Mouse (Mus musculus) frontal cortex, adult 2 months (tissue): Measurements from ENCODE around the gene F830045P16Rik. TPM values are rescaled to one million over a fixed set of nuclear protein-coding genes. Genes with fewer than 3 reads are reported as not detected.
"Not testable (repeated sequence)": the region's sequence is repeated elsewhere in the genome, so short reads cannot be mapped to it uniquely, and the experiment has no call there.

Experiments
- DNase-seq, 2 experiments: peaks; one replicate each; pipeline ENCODE4 v3.0.0; 2022; ENCODE audit warnings: low spot score in 1 of 2; ENCODE audit errors: extremely low spot score in 1 of 2
- polyA plus RNA-seq: library from polyadenylated mRNA; depleted of rRNA; stranded (reverse); fragments of >200 nt; gene quantifications from 2 replicates; pipeline ENCODE4 v1.2.3, GENCODE M21; 2012; rRNA removed

Gene F830045P16Rik
- polyA plus RNA-seq, 1 experiment, result 0.14 TPM

- DNase-seq, result not testable (repeated sequence)
Observed at GRCm38 (mm10) chr2:129512147-129512546, 24.3 kb downstream of the F830045P16Rik start.

GRCm38 (mm10) chr2:129502641-129503040 lies 33.8 kb downstream of the F830045P16Rik start:
- peak; percentile 51 to 84 for DNase-seq

GRCm38 (mm10) chr2:129489496-129490285 lies 46.7 kb downstream of the F830045P16Rik start:
- DNase-seq, result no peak

- DNase-seq, result no peak
Observed at GRCm38 (mm10) chr2:129483150-129483549, 53.3 kb downstream of the F830045P16Rik start.

- DNase-seq, result peak in 1 of 2 experiments; percentile 76
Observed at GRCm38 (mm10) chr2:129471905-129472304, 64.5 kb downstream of the F830045P16Rik start.

- DNase-seq, result no peak
Observed at GRCm38 (mm10) chr2:129470839-129471238, 65.6 kb downstream of the F830045P16Rik start.

- DNase-seq, result not testable (repeated sequence)
Observed at GRCm38 (mm10) chr2:129438772-129439171, 97.6 kb downstream of the F830045P16Rik start.

GRCm38 (mm10) chr2:129435154-129435553 lies 101.2 kb downstream of the F830045P16Rik start:
- DNase-seq, result peak in 1 of 2 experiments; percentile 72

GRCm38 (mm10) chr2:129423741-129424140 lies 112.7 kb downstream of the F830045P16Rik start:
- DNase-seq, result no peak

- DNase-seq, result no peak
Observed at GRCm38 (mm10) chr2:129420897-129421561, 115.4 kb downstream of the F830045P16Rik start.

- no peak for DNase-seq
Observed at GRCm38 (mm10) chr2:129419361-129419880, 117.0 kb downstream of the F830045P16Rik start.

GRCm38 (mm10) chr2:129414593-129414992 lies 121.8 kb downstream of the F830045P16Rik start:
- DNase-seq, result no peak

GRCm38 (mm10) chr2:129413488-129413887 lies 122.9 kb downstream of the F830045P16Rik start:
- no peak for DNase-seq

GRCm38 (mm10) chr2:129411651-129412050 lies 124.8 kb downstream of the F830045P16Rik start:
- no peak for DNase-seq

- DNase-seq, result no peak
Observed at GRCm38 (mm10) chr2:129410344-129410743, 126.1 kb downstream of the F830045P16Rik start.

- DNase-seq, result peak; percentile 82 to 93
Observed at GRCm38 (mm10) chr2:129408476-129408875, 127.9 kb downstream of the F830045P16Rik start.

Other genes starting within 250 kb of the F830045P16Rik start
- 0.26 and 0.34 TPM in 2 replicates for gene Ckap2l, start 239.4 kb downstream of the F830045P16Rik start, polyA plus RNA-seq
- gene Il1a, start 226.6 kb downstream of the F830045P16Rik start, polyA plus RNA-seq, result 1.3 and 1.4 TPM in 2 replicates
- 0.21 and 0.40 TPM in 2 replicates for gene Il1b, start 165.5 kb downstream of the F830045P16Rik start, polyA plus RNA-seq
- 276 and 309 TPM in 2 replicates for gene Sirpa, start 56.2 kb upstream of the F830045P16Rik start, polyA plus RNA-seq
- 10.3 and 12.7 TPM in 2 replicates for gene Pdyn, start 163.2 kb upstream of the F830045P16Rik start, polyA plus RNA-seq